Mouse (Mus musculus) embryonic facial prominence, embryonic 11.5 days (tissue): ENCODE data around the gene Fbxl19. TPM values are rescaled to one million over a fixed set of nuclear protein-coding genes. Genes with fewer than 3 reads are reported as not detected.
A peak's percentile ranks its signal among the peaks of the same experiment; 100 is the strongest.

ENCODE experiments used
- ATAC-seq: fragments of 200-750 bp; cut with Nextera tagmentation; replicated peaks from 2 replicates; pipeline ENCODE4 v1.8.0; 2017; ENCODE audit warnings: low read depth; ENCODE audit not compliant: insufficient number of reproducible peaks, low FRiP score, low TSS enrichment
- DNase-seq: peaks from one replicate; pipeline ENCODE4 v3.0.0-alpha.2; 2015; ENCODE audit warnings: low spot score
- H3K27ac ChIP-seq: fragments of 300-500 bp; sonication (generic); replicated peaks from 2 replicates; pipeline ENCODE4 v1.5.1; 2014; ENCODE audit warnings: mild to moderate bottlenecking, low read depth, low read length, control low read depth
- H3K27me3 ChIP-seq: fragments of 300-500 bp; sonication (generic); 2 replicates; pipeline ENCODE4 v1.6.1; 2014; ENCODE audit warnings: mild to moderate bottlenecking, low read length, moderate library complexity, mixed read lengths; ENCODE audit not compliant: control insufficient read depth, insufficient read depth
- H3K36me3 ChIP-seq: fragments of 300-500 bp; sonication (generic); replicated peaks from 2 replicates; pipeline ENCODE4 v1.6.1; 2014; ENCODE audit warnings: low read depth, mild to moderate bottlenecking, low read length, moderate library complexity, mixed read lengths; ENCODE audit not compliant: control insufficient read depth, insufficient read depth
- H3K4me1 ChIP-seq: fragments of 300-500 bp; sonication (generic); 2 replicates; pipeline ENCODE4 v1.6.1; 2014; ENCODE audit warnings: low read length, mixed read lengths; ENCODE audit not compliant: control insufficient read depth, insufficient read depth
- H3K4me2 ChIP-seq: fragments of 300-500 bp; sonication (generic); 2 replicates; pipeline ENCODE4 v1.6.1; 2014; ENCODE audit warnings: low read depth, mild to moderate bottlenecking, control low read depth, low read length, moderate library complexity
- H3K4me3 ChIP-seq: fragments of 300-500 bp; sonication (generic); 2 replicates; pipeline ENCODE4 v1.5.1; 2014; ENCODE audit warnings: low read depth, low read length, control low read depth
- H3K9ac ChIP-seq: fragments of 300-500 bp; sonication (generic); replicated peaks from 2 replicates; pipeline ENCODE4 v1.6.1; 2014; ENCODE audit warnings: mild to moderate bottlenecking, control low read depth, low read length
- H3K9me3 ChIP-seq: fragments of 300-500 bp; sonication (generic); replicated peaks from 2 replicates; pipeline ENCODE4 v1.6.1; 2016; ENCODE audit warnings: mild to moderate bottlenecking, low read length, inconsistent platforms, mixed read lengths; ENCODE audit not compliant: control insufficient read depth
- WGBS: fragments of 180-500 bp; shearing (Covaris S2); extraction: QIAGEN DNeasy Blood & Tissue Kit; methylation state at CpG from one replicate; pipeline ENCODE4 v1.1.7; 2014; 5-methylcytosine and 5-hydroxymethylcytosine counted together
- polyA plus RNA-seq: library from polyadenylated mRNA; unstranded; fragments of >200 nt; fragmentation: Nextera tagmentation; extraction: Ambion mirVana; gene quantifications from 2 replicates; pipeline ENCODE4 v1.2.1, GENCODE M21; 2014

Fbxl19 gene
- polyA plus RNA-seq, 1 experiment from 2014 or later: 9.4 TPM

DNA sequence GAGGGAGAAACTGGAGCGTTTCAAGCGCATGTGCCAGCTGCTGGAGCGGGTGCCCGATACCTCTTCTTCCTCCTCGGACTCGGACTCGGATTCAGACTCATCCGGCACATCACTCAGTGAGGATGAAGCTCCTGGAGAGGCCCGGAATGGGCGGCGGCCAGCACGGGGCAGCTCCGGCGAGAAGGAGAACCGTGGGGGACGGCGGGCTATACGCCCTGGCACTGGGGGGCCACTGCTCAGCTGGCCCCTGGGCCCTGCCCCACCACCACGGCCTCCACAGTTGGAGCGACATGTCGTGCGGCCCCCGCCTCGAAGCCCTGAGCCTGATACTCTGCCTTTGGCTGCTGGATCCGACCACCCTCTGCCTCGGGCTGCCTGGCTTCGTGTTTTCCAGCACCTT is 7.7 kb downstream of the Fbxl19 start:
- WGBS: 94% methylated on average over 27 of the region's 27 CpGs
- Histone ChIP-seq H3K9me3 (no peaks in the 10 kb centered on the region), H3K4me2 (no peak overlapping the region), H3K27me3 (no peaks in the 10 kb centered on the region), H3K36me3 (peaks cover 33% of the 10 kb centered on the region), H3K4me3 (no peak overlapping the region), H3K9ac (no peak overlapping the region), H3K27ac (no peak overlapping the region), H3K4me1 (no peaks in the 10 kb centered on the region)
- ATAC-seq (no peak), DNase-seq (no peak)

DNA sequence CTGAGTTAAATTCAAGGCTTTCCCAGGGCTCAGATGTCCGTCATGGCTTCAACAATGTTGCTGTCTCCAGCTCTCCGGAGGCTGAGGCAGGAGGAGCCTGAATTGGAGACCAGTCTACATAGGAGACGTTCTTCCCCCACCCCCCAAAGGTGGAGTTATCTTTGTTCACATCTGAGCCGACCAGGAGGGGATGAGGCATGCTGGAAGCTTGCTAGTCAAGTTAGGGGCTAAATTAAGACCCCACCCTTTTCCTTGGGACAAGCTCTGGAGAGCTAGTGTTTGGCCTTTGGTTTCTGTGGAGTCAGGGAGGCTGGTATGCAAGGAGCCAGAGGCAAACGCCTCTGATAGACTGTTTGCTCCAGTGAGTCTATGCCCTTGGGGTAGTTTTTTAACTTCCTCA is 8.8 kb downstream of the Fbxl19 start:
- H3K4me3 ChIP-seq: no peak overlapping the region
- H3K9ac ChIP-seq: no peak overlapping the region
- peaks cover 33% of the 10 kb centered on the region for H3K36me3 ChIP-seq
- no peaks in the 10 kb centered on the region for H3K4me1 ChIP-seq
- DNase-seq (no peak), ATAC-seq (no peak)
- no peak overlapping the region for H3K4me2 ChIP-seq
- no peaks in the 10 kb centered on the region for H3K27me3 ChIP-seq
- H3K27ac ChIP-seq: no peak overlapping the region
- WGBS: 70% methylated on average over 5 of the region's 5 CpGs
- no peaks in the 10 kb centered on the region for H3K9me3 ChIP-seq

DNA sequence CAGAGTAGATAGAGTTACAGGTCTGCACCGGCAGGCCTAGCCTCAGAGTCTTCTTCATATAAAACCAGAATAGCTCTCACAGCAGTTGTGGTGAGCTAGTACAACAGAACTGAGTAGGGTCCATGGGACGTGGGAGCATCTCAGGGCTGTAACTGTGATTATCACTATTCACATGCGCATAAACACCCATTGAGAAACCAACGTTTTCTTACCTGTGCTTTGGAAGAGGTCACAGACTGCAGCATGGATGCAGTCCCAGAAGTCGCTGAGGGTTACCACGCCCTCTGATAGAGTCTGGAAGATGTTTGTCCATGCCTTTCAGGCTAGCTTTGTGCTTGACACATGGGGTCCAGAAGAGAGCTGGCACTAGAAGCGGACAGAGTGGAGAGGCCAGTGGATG is 9.4 kb downstream of the Fbxl19 start:
- Histone ChIP-seq H3K9me3 (no peaks in the 10 kb centered on the region), H3K4me1 (no peaks in the 10 kb centered on the region), H3K4me2 (no peak overlapping the region), H3K27me3 (no peaks in the 10 kb centered on the region), H3K9ac (no peak overlapping the region), H3K36me3 (peaks cover 33% of the 10 kb centered on the region), H3K27ac (no peak overlapping the region), H3K4me3 (no peak overlapping the region)
- WGBS: 86% methylated on average over 7 of the region's 7 CpGs
- ATAC-seq (no peak), DNase-seq (no peak)

DNA sequence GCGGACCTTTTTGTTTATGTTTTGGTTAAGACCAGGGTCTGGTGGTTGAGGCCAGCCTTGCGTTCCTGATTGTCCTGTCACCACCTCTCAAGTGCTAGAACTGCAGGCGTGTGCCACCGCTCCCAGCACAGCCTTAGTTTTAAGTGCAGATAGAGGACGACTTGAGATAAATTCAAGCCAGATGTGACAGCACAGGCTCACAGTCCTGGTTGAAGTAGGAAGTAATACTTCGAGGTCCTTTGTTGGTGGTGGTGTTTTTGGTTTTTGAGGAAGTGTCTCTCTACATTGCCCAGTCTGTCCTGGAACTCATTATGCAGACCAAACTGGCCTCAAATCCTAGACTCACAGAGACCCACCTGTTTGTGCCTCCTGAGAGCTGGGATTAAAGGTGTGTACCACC is 15.4 kb downstream of the Fbxl19 start:
- no peaks in the 10 kb centered on the region for H3K27me3 ChIP-seq
- DNase-seq (peak; percentile 41), ATAC-seq (no peak)
- no peaks in the 10 kb centered on the region for H3K9me3 ChIP-seq
- no peaks in the 10 kb centered on the region; the same call in 1 of the 2 replicates for H3K4me1 ChIP-seq
- 33% methylated on average over 6 of the region's 6 CpGs for WGBS
- no peak overlapping the region for H3K4me2 ChIP-seq
- peaks cover 5% of the 10 kb centered on the region for H3K36me3 ChIP-seq
- no peak overlapping the region for H3K4me3 ChIP-seq
- H3K9ac ChIP-seq: no peak overlapping the region
- H3K27ac ChIP-seq: peak overlapping the region; percentile 20; the same call in 1 of the 2 replicates

DNA sequence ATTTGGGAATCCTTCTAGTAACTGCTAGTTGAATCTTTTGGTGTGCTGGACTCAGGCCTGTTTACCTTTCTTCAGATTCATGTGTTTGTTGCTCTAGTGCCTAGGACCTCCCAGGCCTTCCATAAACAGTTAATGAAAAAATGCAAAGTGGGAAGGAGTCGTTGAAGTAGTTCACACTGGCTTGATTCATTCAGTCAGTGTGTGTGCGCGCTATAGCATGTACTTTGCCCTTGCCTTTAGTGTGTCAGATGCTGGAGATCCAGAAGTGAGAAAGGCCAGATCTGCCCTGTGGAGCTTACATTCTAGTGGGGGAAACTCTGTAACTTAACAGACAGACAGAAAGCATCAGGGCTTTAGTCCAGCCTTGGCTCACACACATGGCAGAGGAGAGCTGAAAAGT is 16.1 kb downstream of the Fbxl19 start:
- ATAC-seq: no peak
- Histone ChIP-seq H3K9ac (no peak overlapping the region), H3K4me1 (no peaks in the 10 kb centered on the region; the same call in 1 of the 2 replicates), H3K27ac (no peak overlapping the region), H3K9me3 (no peaks in the 10 kb centered on the region), H3K4me2 (no peak overlapping the region), H3K4me3 (no peak overlapping the region), H3K36me3 (peaks cover 6% of the 10 kb centered on the region; the same call in 1 of the 2 replicates), H3K27me3 (no peaks in the 10 kb centered on the region)
- 87% methylated on average over 3 of the region's 3 CpGs for WGBS
- DNase-seq: no peak

DNA sequence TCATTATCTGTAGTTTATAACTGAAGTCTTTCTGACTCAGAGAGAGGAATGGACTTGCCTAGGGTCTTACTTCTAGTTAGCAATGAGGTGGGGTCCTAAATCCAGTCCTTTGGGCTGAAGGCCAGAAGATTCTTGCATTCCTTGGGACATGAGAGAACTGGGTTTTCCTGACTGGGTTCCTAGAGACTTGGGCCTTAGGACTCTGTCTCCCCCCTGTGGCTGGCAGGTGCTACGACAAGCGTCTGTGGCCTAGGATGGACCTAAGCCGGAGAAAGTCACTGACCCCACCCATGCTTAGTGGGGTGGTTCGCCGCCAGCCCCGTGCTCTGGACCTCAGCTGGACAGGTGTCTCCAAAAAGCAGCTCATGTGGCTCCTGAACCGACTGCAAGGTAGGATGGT is 16.7 kb downstream of the Fbxl19 start:
- H3K36me3 ChIP-seq: peaks cover 10% of the 10 kb centered on the region
- no peak overlapping the region for H3K9ac ChIP-seq
- H3K27me3 ChIP-seq: no peaks in the 10 kb centered on the region
- 56% methylated on average over 7 of the region's 7 CpGs for WGBS
- no peak overlapping the region for H3K27ac ChIP-seq
- no peak for ATAC-seq
- DNase-seq: peak; percentile 79
- H3K4me2 ChIP-seq: no peak overlapping the region
- H3K4me3 ChIP-seq: no peak overlapping the region
- no peaks in the 10 kb centered on the region for H3K9me3 ChIP-seq
- H3K4me1 ChIP-seq: no peaks in the 10 kb centered on the region; the same call in 1 of the 2 replicates

DNA sequence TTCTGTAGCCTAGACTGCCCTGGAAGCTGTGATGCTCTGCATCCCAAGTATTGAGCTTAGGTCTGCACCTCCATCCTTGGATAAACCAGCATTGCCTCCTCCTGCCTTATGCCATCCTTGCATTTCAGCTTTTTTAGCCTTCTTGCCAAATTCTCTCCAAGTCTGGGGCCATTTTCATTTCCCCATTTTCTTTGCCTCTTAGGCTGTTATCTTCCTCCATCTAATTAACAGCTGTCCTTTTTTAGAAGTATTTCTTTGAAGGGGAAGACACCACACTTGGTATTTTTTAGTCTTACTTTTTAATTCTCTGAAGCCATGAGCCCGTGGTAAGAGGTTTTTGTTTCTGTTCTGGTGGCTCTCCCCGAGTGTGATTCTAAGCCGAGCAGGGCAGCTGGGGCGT is 19.3 kb downstream of the Fbxl19 start:
- ATAC-seq: no peak
- H3K27me3 ChIP-seq: no peaks in the 10 kb centered on the region
- no peak overlapping the region for H3K27ac ChIP-seq
- WGBS: 89% methylated on average over 4 of the region's 4 CpGs
- no peak overlapping the region for H3K9ac ChIP-seq
- no peaks in the 10 kb centered on the region; the same call in 1 of the 2 replicates for H3K4me1 ChIP-seq
- H3K4me2 ChIP-seq: no peak overlapping the region
- DNase-seq: no peak
- no peak overlapping the region for H3K4me3 ChIP-seq
- H3K36me3 ChIP-seq: peaks cover 10% of the 10 kb centered on the region
- H3K9me3 ChIP-seq: no peaks in the 10 kb centered on the region

DNA sequence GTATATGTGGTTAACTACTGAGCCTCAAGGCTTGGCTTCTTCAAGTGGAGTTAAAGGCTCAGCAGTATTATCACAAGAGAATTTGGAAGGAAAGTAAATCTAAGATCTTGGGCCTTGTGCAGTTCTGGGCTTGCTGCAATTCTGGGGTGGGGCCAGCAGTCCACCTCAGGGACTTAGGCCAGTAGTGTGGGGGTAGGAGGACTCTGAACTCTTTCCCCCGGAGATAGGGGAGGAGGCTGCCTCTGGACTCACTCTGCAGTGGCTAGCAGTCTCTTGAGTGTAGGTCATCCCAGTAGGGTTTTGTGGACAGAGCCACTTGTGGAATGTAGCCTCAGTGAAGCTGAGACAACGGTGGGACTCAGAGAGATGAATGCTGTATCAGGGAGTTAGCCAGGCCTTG is 21.4 kb downstream of the Fbxl19 start:
- no peak overlapping the region for H3K27ac ChIP-seq
- H3K9me3 ChIP-seq: no peaks in the 10 kb centered on the region
- 91% methylated on average over 2 of the region's 2 CpGs for WGBS
- H3K4me2 ChIP-seq: no peak overlapping the region
- H3K4me1 ChIP-seq: peaks cover 2% of the 10 kb centered on the region; the same call in 1 of the 2 replicates
- no peak overlapping the region for H3K9ac ChIP-seq
- no peak for DNase-seq
- H3K36me3 ChIP-seq: peaks cover 10% of the 10 kb centered on the region
- H3K4me3 ChIP-seq: no peak overlapping the region
- no peak for ATAC-seq
- H3K27me3 ChIP-seq: no peaks in the 10 kb centered on the region
